Mouse (Mus musculus) CH12.LX (cell line): ENCODE results near the gene Ankfn1. TPM values are rescaled to one million over a fixed set of nuclear protein-coding genes. Genes with fewer than 3 reads are reported as not detected.

Source experiments
- DNase-seq: peaks from one replicate; pipeline ENCODE4 v3.0.0-alpha.2; 2013; ENCODE audit errors: extremely low read depth
- H3K27ac ChIP-seq: 2 replicates; pipeline ENCODE4 v1.5.1; 2012; ENCODE audit warnings: low read depth, mild to moderate bottlenecking, control low read depth, moderate library complexity; ENCODE audit not compliant: insufficient read depth
- H3K27me3 ChIP-seq: replicated peaks from 2 replicates; pipeline ENCODE3; 2012; ENCODE audit warnings: inconsistent platforms
- H3K36me3 ChIP-seq, 2 experiments: replicated peaks in 1 of 2; 2 replicates each; pipeline versions ENCODE3 to v1.6.1; 2012; ENCODE audit warnings: inconsistent platforms in 1 of 2, low read length in 1 of 2, mild to moderate bottlenecking in 1 of 2, mixed read lengths in 1 of 2, moderate library complexity in 1 of 2; ENCODE audit not compliant: control insufficient read depth in 1 of 2, insufficient read depth in 1 of 2
- H3K4me1 ChIP-seq, 2 experiments: 2 replicates each; pipeline ENCODE4 v1.6.1; 2012; ENCODE audit warnings: inconsistent platforms in 1 of 2, moderate library complexity in 1 of 2; ENCODE audit not compliant: insufficient read depth in 2 of 2, control insufficient read depth in 1 of 2
- H3K4me2 ChIP-seq: 2 replicates; pipeline ENCODE4 v1.6.1; 2012; ENCODE audit warnings: low read depth, mild to moderate bottlenecking, control low read depth; ENCODE audit not compliant: poor library complexity, insufficient read depth, severe bottlenecking
- H3K4me3 ChIP-seq, 3 experiments: fragments of 150-350 bp in 1 of 3; sonication (generic) in 1 of 3; replicated peaks in 1 of 3; 2 replicates each; pipeline versions ENCODE3 to v1.5.1; 2011 to 2012; ENCODE audit warnings: low read depth in 2 of 3, low read length in 2 of 3, mild to moderate bottlenecking in 2 of 3, moderate library complexity in 2 of 3, control low read depth in 1 of 3, improper control_type of control experiment in 1 of 3, inconsistent platforms in 1 of 3, mixed read lengths in 1 of 3; ENCODE audit not compliant: poor library complexity in 1 of 3
- H3K79me2 ChIP-seq: replicated peaks from 2 replicates; pipeline ENCODE4 v1.6.1; 2012; ENCODE audit warnings: mild to moderate bottlenecking, moderate library complexity; ENCODE audit not compliant: control insufficient read depth, poor library complexity, insufficient read depth, severe bottlenecking; ENCODE audit errors: extremely low read depth
- H3K9ac ChIP-seq: 2 replicates; pipeline ENCODE4 v1.6.1; 2012; ENCODE audit warnings: low read depth, mild to moderate bottlenecking, control low read depth, moderate library complexity; ENCODE audit not compliant: insufficient read depth
- H3K9me3 ChIP-seq: replicated peaks from 2 replicates; pipeline ENCODE3; 2012; ENCODE audit warnings: low read length, inconsistent platforms, mixed read lengths
- BHLHE40 ChIP-seq: IDR thresholded peaks from 2 replicates; pipeline ENCODE4 v1.6.1; 2011; ENCODE audit warnings: mild to moderate bottlenecking, low read depth, low read length, improper control_type of control experiment
- CHD2 ChIP-seq: IDR thresholded peaks from 2 replicates; pipeline ENCODE4 v1.6.1; 2011; ENCODE audit warnings: low read length, improper control_type of control experiment
- E2F4 ChIP-seq: IDR thresholded peaks from 2 replicates; pipeline ENCODE4 v1.6.1; 2011; ENCODE audit warnings: low read depth, low read length, improper control_type of control experiment; ENCODE audit not compliant: insufficient replicate concordance
- EP300 ChIP-seq: IDR thresholded peaks from 2 replicates; pipeline ENCODE4 v1.6.1; 2011; ENCODE audit warnings: low read length, improper control_type of control experiment
- ETS1 ChIP-seq: conservative IDR thresholded peaks from 2 replicates; pipeline ENCODE4 v1.6.1; 2012; ENCODE audit warnings: low read depth, mild to moderate bottlenecking, inconsistent platforms, low read length, improper control_type of control experiment, moderate library complexity
- IRF4 ChIP-seq: IDR thresholded peaks from 2 replicates; pipeline ENCODE4 v1.6.1; 2014; ENCODE audit warnings: low read depth, mild to moderate bottlenecking, inconsistent platforms, low read length, improper control_type of control experiment
- MAX ChIP-seq: IDR thresholded peaks from 2 replicates; pipeline ENCODE4 v1.6.1; 2011; ENCODE audit warnings: low read length, improper control_type of control experiment
- MYC ChIP-seq: IDR thresholded peaks from 2 replicates; pipeline ENCODE4 v1.6.1; 2011; ENCODE audit warnings: low read depth, mild to moderate bottlenecking, improper control_type of control experiment, low read length
- POLR2A ChIP-seq: IDR thresholded peaks from 2 replicates; pipeline ENCODE4 v1.6.1; 2011; ENCODE audit warnings: low read depth, mild to moderate bottlenecking, improper control_type of control experiment, low read length
- SIN3A ChIP-seq: IDR thresholded peaks from 2 replicates; pipeline ENCODE4 v1.6.1; 2012; ENCODE audit warnings: low read length, improper control_type of control experiment, inconsistent platforms
- TBP ChIP-seq: conservative IDR thresholded peaks from 2 replicates; pipeline ENCODE4 v1.6.1; 2011; ENCODE audit warnings: low read depth, low read length, improper control_type of control experiment
- UBTF ChIP-seq: IDR thresholded peaks from 2 replicates; pipeline ENCODE4 v1.6.1; 2012; ENCODE audit warnings: low read depth, mild to moderate bottlenecking, inconsistent platforms, low read length, improper control_type of control experiment, moderate library complexity
- dilution Hi-C: fragments of 300-500 bp; cut with MboI; formaldehyde crosslinking; loops from 2 replicates; pipeline ENCODE4 v1.14.3; 2020; ENCODE audit warnings: low sequenced_read_pairs; ENCODE audit not compliant: extremely low pct_unique_long_range_greater_than_20kb, extremely low pct_ligation_motif_present
- in situ Hi-C: fragments of 300-500 bp; cut with MboI; formaldehyde crosslinking; loops from 3 replicates; pipeline ENCODE4 v1.14.3; 2019; ENCODE audit warnings: low sequenced_read_pairs, low pct_ligation_motif_present, low pct_unique_long_range_greater_than_20kb, mixed read lengths
- polyA plus RNA-seq: library from polyadenylated mRNA; unstranded; fragments of >175 nt; gene quantifications from 2 replicates; pipeline ENCODE4 v1.2.1, GENCODE M21; 2012; ENCODE audit warnings: low read depth; ENCODE audit not compliant: insufficient read length
- total RNA-seq, 2 experiments: library from RNA; depleted of rRNA; stranded (reverse); fragments of 300-350 nt in 1 of 2; fragments of >200 nt in 1 of 2; gene quantifications; 2 replicates each; pipeline ENCODE4 v1.2.3; 2012 to 2014

Ankfn1 gene
- total and polyA plus RNA-seq, 3 experiments = not detected

- DNase-seq = peak; percentile 23
- H3K4me2 ChIP-seq = no peak overlapping the region
Observed at GRCm38 (mm10) chr11:89673916-89674507, 103.4 kb downstream of the Ankfn1 start.

DNA sequence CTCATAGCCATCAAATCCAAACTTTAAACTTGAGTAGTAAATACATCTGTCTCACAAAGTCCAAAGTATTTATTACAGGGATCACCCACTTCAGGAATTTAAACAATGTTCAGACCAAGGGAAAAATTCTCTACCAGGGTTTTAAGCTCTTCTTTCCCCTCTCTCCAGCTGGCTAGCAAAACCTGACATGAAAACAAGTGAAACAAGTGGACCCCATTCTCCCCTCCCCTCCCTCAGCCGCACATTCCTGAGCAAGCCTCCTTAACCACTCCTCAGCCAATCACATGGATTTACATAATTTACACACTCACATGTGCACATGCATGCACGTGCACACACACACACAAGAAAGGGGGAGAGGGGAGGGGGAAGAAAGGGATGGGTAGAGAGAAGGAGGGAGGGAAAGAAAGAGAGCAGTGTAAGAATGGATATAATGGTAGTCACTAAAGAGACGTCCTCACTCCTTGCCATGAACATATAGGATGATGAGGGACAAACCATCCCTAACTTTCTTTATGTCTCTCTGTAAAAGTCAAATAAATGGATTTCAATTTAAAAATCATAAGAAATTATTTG is 104.9 kb downstream of the Ankfn1 start:
- no peak overlapping the region for H3K4me2 ChIP-seq
- TF ChIP-seq BHLHE40 (peak; percentile 54; the same call in 1 of the 2 replicates), POLR2A (no peak)
- DNase-seq = no peak
- dilution Hi-C loops = no loop called here
- in situ Hi-C loops = no loop called here
- no peak overlapping the region for H3K27ac ChIP-seq
- H3K27me3 ChIP-seq = no peaks in the 10 kb centered on the region
- no peak overlapping the region for H3K9ac ChIP-seq
- H3K36me3 ChIP-seq = no peaks in the 10 kb centered on the region
- no peak overlapping the region for H3K4me3 ChIP-seq
- H3K79me2 ChIP-seq = no peaks in the 10 kb centered on the region
- H3K4me1 ChIP-seq = peaks cover 4 to 41% of the 10 kb centered on the region in 2 experiments; a peak in 3 of 4 replicates
- no peaks in the 10 kb centered on the region for H3K9me3 ChIP-seq

More at GRCm38 (mm10) chr11:89673916-89674507, 103.4 kb downstream of the Ankfn1 start:
- H3K27ac ChIP-seq = no peak overlapping the region
- H3K9ac ChIP-seq = no peak overlapping the region
- no peaks in the 10 kb centered on the region for H3K79me2 ChIP-seq
- no peak overlapping the region for H3K4me3 ChIP-seq
- dilution Hi-C loops = no loop called here
- no peaks in the 10 kb centered on the region for H3K27me3 ChIP-seq
- no peaks in the 10 kb centered on the region for H3K36me3 ChIP-seq
- H3K9me3 ChIP-seq = no peaks in the 10 kb centered on the region
- no peak for TF ChIP-seq SIN3A
- TF ChIP-seq TBP = no peak
- no peak for TF ChIP-seq ETS1
- no peak for TF ChIP-seq MYC
- in situ Hi-C loops = no loop called here
- peaks cover 4 to 53% of the 10 kb centered on the region in 2 experiments; a peak in 3 of 4 replicates for H3K4me1 ChIP-seq

- Histone ChIP-seq H3K4me3 (no peak overlapping the region), H3K79me2 (no peaks in the 10 kb centered on the region), H3K27ac (no peak overlapping the region), H3K36me3 (no peaks in the 10 kb centered on the region), H3K9ac (no peak overlapping the region), H3K27me3 (no peaks in the 10 kb centered on the region), H3K9me3 (no peaks in the 10 kb centered on the region), H3K4me2 (no peak overlapping the region), H3K4me1 (no peaks in the 10 kb centered on the region)
- dilution Hi-C loops (no loop called here), in situ Hi-C loops (no loop called here)
- DNase-seq = no peak
- TF ChIP-seq IRF4 = no peak
- no peak for TF ChIP-seq EP300
- no peak for TF ChIP-seq UBTF
- no peak for TF ChIP-seq MAX
- no peak for TF ChIP-seq ETS1
- no peak for TF ChIP-seq CHD2
- no peak for TF ChIP-seq E2F4
Observed at GRCm38 (mm10) chr11:89665170-89665880, 112.1 kb downstream of the Ankfn1 start.
